Mouse (Mus musculus) stomach, postnatal 0 days (tissue): Measurements from ENCODE around the gene Tmem189. TPM values are rescaled to one million over a fixed set of nuclear protein-coding genes. Genes with fewer than 3 reads are reported as not detected.
A peak's percentile ranks its signal among the peaks of the same experiment; 100 is the strongest.

Source experiments
- ATAC-seq: fragments of 200-750 bp; cut with Nextera tagmentation; 2 replicates; pipeline ENCODE4 v1.8.0; 2017; ENCODE audit not compliant: low FRiP score, low TSS enrichment
- DNase-seq: peaks from one replicate; pipeline ENCODE4 v3.0.0-alpha.2; 2016; ENCODE audit warnings: low spot score
- H3K27ac ChIP-seq: fragments of 300-500 bp; sonication (generic); replicated peaks from 2 replicates; pipeline ENCODE4 v1.5.1; 2014; ENCODE audit warnings: mild to moderate bottlenecking, control low read depth
- H3K27me3 ChIP-seq: fragments of 300-500 bp; sonication (generic); 2 replicates; pipeline ENCODE4 v1.6.1; 2014; ENCODE audit warnings: low read length; ENCODE audit not compliant: control insufficient read depth, insufficient read depth
- H3K36me3 ChIP-seq: fragments of 300-500 bp; sonication (generic); 2 replicates; pipeline ENCODE4 v1.6.1; 2014; ENCODE audit warnings: low read length, mixed read lengths; ENCODE audit not compliant: control insufficient read depth, insufficient read depth
- H3K4me1 ChIP-seq: fragments of 300-500 bp; sonication (generic); replicated peaks from 2 replicates; pipeline ENCODE4 v1.6.1; 2014; ENCODE audit warnings: antibody characterized with exemption; ENCODE audit not compliant: control insufficient read depth, insufficient read depth
- H3K4me2 ChIP-seq: fragments of 300-500 bp; sonication (generic); replicated peaks from 2 replicates; pipeline ENCODE4 v1.6.1; 2014; ENCODE audit warnings: low read depth, mild to moderate bottlenecking, control low read depth, moderate library complexity
- H3K4me3 ChIP-seq: fragments of 300-500 bp; sonication (generic); 2 replicates; pipeline ENCODE4 v1.5.1; 2014; ENCODE audit warnings: low read depth, low read length, control low read depth
- H3K9ac ChIP-seq: fragments of 300-500 bp; sonication (generic); 2 replicates; pipeline ENCODE4 v1.6.1; 2014; ENCODE audit warnings: mild to moderate bottlenecking, low read length, control low read depth, mixed read lengths
- H3K9me3 ChIP-seq: fragments of 300-500 bp; sonication (generic); 2 replicates; pipeline ENCODE4 v1.6.1; 2016; ENCODE audit warnings: low read length; ENCODE audit not compliant: control insufficient read depth
- CTCF ChIP-seq: IDR thresholded peaks from 2 replicates; pipeline ENCODE4 v1.5.1; 2016; ENCODE audit warnings: antibody characterized with exemption, low read depth, mild to moderate bottlenecking, moderate library complexity
- EP300 ChIP-seq: optimal IDR thresholded peaks from 2 replicates; pipeline ENCODE3; 2016; ENCODE audit warnings: antibody characterized with exemption
- WGBS: fragments of 180-500 bp; shearing (Covaris S2); extraction: QIAGEN DNeasy Blood & Tissue Kit; methylation state at CpG from one replicate; pipeline ENCODE4 v1.1.7; 2014; 5-methylcytosine and 5-hydroxymethylcytosine counted together
- polyA plus RNA-seq: library from polyadenylated mRNA; unstranded; fragments of >200 nt; fragmentation: Nextera tagmentation; extraction: Ambion mirVana; gene quantifications from 2 replicates; pipeline ENCODE4 v1.2.1, GENCODE M21; 2015

The Tmem189 gene
- polyA plus RNA-seq, 1 experiment from 2014 or later = 74.6 TPM

DNA sequence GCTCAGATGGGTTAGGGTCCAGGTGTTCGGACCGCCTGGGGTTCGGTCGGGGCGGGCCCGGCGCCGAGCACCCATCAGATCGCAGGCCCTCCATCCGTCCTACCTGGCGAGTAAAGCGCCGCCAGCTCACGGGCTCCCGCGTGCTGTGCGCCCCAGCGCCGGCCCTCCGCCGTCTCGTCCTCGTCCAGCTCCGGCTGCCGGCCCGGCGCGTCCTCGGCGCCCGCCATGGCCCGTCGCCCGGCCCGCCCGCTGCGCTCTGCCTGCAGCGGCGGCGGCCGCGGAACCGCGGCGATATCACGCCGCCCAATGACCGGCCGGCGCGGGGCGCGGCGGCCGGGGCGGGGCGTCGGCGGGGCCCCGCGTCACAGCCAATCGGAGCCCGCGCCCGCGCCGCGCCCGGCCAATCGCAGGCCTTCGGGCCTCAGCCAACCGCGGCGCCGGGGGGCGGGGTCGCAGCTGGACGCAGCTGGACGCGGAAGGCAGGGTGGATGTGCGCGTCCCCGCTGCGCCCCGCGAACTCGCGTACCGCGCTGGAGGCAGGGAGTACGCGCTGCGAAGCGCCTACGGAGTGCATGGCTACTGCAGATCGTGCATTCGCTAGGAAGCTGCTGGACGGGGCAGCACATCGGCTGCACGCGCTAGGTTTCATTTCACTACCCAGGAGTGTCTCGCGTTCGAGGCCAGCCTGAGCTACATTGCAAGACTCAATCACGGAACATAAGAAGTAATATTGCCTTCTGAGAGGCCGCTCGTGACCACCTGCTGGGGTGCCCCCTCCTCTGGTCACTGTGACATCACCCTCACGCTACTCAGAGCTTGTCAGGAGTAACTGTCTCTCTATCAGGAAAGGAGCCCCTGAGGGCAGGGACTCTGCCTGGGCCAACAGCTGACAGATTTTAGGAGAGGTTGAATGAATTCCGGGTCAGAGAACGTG is 28.1 kb downstream of the Tmem189 start, which contains the start of gene Gm20431:
Gene Gm20431 (minus strand): TSS at position 227 of the 934 bp plus-strand sequence.
- ATAC-seq (peak; percentile 93), DNase-seq (peak; percentile 96)
- Histone ChIP-seq H3K4me3 (peak within 1 kb of the TSS; percentile 76), H3K9ac (peak within 1 kb of the TSS; percentile 91), H3K9me3 (no peaks in the 10 kb centered on the region), H3K27ac (peak within 1 kb of the TSS; percentile 85), H3K4me2 (peak within 1 kb of the TSS; percentile 86), H3K4me1 (peaks cover 4% of the 10 kb centered on the region), H3K36me3 (no peaks in the 10 kb centered on the region), H3K27me3 (no peaks in the 10 kb centered on the region)
- WGBS = under 1% methylated on average over 93 of the region's 110 CpGs
- TF ChIP-seq EP300 (no peak), CTCF (no peak)

DNA sequence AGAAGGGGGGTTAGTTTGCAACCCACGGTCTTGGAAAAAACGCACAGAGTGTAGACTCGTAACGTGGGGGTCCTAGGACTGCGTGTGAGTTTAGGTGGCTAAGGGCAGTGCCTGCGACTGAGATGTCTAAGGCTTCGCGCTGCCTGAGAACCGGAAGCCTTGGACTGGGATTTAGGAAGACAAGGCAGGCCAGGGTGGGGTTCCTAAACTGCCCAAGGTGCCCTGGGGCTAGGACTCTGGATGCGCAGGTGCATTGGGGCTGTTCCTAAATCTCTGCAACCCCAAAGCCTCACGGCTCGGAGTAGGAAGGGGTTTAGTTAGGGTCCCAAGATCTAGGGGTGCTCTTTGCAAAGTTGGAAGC is 29.0 kb downstream of the Tmem189 start:
- ATAC-seq (no peak), DNase-seq (no peak)
- Histone ChIP-seq H3K4me1 (peaks cover 4% of the 10 kb centered on the region), H3K36me3 (no peaks in the 10 kb centered on the region), H3K27ac (peak overlapping the region; percentile 85), H3K27me3 (no peaks in the 10 kb centered on the region), H3K4me3 (peak overlapping the region; percentile 76), H3K9me3 (no peaks in the 10 kb centered on the region), H3K4me2 (peak overlapping the region; percentile 86), H3K9ac (peak overlapping the region; percentile 91)
- no peak for TF ChIP-seq CTCF
- no peak for TF ChIP-seq EP300
- 1% methylated on average over 12 of the region's 12 CpGs for WGBS

DNA sequence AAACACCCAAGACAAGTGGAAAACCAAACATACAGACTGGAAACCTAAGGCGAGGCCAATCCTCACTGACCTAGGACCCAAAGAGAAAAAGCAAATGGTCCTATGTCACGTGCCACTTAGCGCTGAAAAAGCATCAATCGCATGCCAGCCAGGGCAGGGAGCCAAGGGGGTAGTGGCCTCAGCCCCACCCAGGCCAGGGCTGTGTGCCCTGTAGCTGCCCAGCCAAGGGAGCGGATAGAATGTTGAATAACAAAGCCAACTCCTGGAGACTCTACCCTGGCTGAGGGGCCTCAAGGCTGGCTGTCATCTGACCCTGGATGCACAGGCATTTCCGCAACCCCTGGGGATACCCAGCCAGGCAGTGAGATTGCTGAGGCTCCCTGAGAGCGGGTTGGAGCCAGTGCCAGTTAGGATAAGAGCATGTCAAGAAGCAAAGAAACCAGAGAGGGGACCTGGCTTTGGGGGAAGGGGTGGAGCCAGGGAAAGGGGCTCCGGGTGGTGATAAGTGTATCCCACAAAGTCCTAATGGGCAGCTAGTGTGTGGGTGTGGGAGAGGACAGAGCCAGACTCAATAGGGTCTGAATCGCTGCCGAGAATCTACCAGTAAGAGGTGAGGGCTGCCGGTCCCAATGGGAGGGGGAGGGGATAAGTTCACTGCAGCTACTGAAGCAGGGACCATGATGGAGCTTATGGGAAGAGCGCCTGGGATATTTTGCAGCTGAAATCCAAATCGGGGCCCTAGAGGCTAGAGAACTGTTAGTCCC is 29.6 kb downstream of the Tmem189 start:
- H3K4me2 ChIP-seq = peak overlapping the region; percentile 86
- H3K4me1 ChIP-seq = peaks cover 4% of the 10 kb centered on the region
- H3K27ac ChIP-seq = peak overlapping the region; percentile 85
- no peaks in the 10 kb centered on the region for H3K27me3 ChIP-seq
- ATAC-seq (peak; percentile 19), DNase-seq (peak; percentile 88)
- no peak for TF ChIP-seq CTCF
- no peak for TF ChIP-seq EP300
- no peaks in the 10 kb centered on the region for H3K9me3 ChIP-seq
- 16% methylated on average over 13 of the region's 13 CpGs for WGBS
- H3K36me3 ChIP-seq = no peaks in the 10 kb centered on the region
- peak overlapping the region; percentile 76 for H3K4me3 ChIP-seq
- H3K9ac ChIP-seq = peak overlapping the region; percentile 91

DNA sequence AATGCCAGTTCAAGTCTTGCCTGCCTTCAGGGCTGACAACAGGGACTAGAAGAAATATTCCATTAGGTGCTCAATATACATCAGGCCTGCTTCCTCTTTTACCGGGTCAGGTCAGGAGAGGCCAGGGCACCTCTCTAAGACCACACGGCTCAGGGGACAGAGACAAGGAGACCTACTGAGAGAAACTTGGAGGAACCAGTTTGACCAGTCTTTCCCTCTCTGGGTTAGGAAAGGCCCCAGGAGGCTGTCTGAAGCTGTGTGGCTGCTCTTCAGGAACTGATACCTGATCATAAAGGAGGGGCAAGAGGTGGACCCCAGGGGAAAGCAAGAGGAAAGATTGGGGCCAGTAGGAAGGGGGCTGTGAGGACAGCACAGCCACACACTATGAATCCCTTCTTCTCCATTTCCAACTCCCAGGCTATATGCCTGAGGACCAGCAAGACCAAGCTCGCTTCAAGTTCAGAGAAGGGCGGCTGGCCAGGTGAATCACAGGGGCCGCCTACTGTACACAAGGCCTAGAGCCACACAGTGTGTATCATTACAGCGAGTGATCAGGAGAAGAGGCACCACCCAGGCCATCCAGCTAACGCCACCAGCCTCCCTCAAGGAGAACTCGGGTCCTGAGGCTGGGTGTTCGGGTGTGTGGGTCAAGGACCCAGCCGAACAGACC is 30.3 kb downstream of the Tmem189 start:
- Histone ChIP-seq H3K36me3 (no peaks in the 10 kb centered on the region), H3K4me1 (peaks cover 4% of the 10 kb centered on the region), H3K9ac (peak overlapping the region; percentile 91; the same call in 1 of the 2 replicates), H3K4me2 (peak overlapping the region; percentile 86), H3K27ac (peak overlapping the region; percentile 85), H3K27me3 (no peaks in the 10 kb centered on the region), H3K9me3 (no peaks in the 10 kb centered on the region), H3K4me3 (peak overlapping the region; percentile 76; the same call in 1 of the 2 replicates)
- peak; percentile 74 for DNase-seq
- peak; percentile 62 for ATAC-seq
- TF ChIP-seq EP300 = no peak
- TF ChIP-seq CTCF = no peak
- WGBS = 46% methylated on average over 10 of the region's 10 CpGs

GRCm38 (mm10) chr2:167658712-167659111 is 30.9 kb downstream of the Tmem189 start:
- no peak for ATAC-seq
- H3K4me2 ChIP-seq = peak overlapping the region; percentile 86
- peak overlapping the region; percentile 85; the same call in 1 of the 2 replicates for H3K27ac ChIP-seq
- H3K9ac ChIP-seq = 0 out of 2 replicates have a peak overlapping the region, but pooled peaks have one; percentile 31
- H3K4me3 ChIP-seq = peak overlapping the region; percentile 10; the same call in 1 of the 2 replicates
- H3K4me1 ChIP-seq = peaks cover 4% of the 10 kb centered on the region
- DNase-seq = no peak
- 44% methylated on average over 11 of the region's 11 CpGs for WGBS
- no peaks in the 10 kb centered on the region for H3K9me3 ChIP-seq
- TF ChIP-seq EP300 = no peak
- H3K36me3 ChIP-seq = no peaks in the 10 kb centered on the region
- H3K27me3 ChIP-seq = no peaks in the 10 kb centered on the region
